Mouse (Mus musculus): Measurements from ENCODE around the gene Stag2. TPM values are rescaled to one million over a fixed set of nuclear protein-coding genes. Genes with fewer than 3 reads are reported as not detected.

The Stag2 gene
- polyA plus RNA-seq, 1 experiment from 2014 or later, result 71.1 TPM

DNA sequence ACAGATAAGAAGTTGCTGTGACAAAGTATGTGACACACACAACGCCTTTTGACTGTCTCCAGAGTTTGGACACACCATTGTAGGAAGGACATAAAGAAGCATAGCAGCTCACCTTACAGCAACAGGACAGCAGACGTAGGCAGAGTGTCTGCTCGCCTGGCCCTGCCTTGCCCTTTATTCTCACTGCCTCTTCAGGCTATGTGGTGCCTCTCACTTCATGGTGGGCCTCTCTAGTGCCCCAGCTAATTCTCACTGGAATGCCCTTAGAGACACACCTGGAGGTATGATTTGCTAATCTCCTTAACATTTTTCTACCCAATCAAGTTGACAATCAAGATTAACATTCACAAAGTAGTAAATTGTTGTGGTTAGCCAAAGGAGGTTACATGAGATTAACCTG, 38.5 kb downstream of the Stag2 start:
- H3K4me1 ChIP-seq (replicated peaks; ENCODE audit: control insufficient read depth, insufficient read depth, low read length), result no peaks in the 10 kb centered on the region
- 78% methylated on average over 3 of the region's 3 CpGs for WGBS

DNA sequence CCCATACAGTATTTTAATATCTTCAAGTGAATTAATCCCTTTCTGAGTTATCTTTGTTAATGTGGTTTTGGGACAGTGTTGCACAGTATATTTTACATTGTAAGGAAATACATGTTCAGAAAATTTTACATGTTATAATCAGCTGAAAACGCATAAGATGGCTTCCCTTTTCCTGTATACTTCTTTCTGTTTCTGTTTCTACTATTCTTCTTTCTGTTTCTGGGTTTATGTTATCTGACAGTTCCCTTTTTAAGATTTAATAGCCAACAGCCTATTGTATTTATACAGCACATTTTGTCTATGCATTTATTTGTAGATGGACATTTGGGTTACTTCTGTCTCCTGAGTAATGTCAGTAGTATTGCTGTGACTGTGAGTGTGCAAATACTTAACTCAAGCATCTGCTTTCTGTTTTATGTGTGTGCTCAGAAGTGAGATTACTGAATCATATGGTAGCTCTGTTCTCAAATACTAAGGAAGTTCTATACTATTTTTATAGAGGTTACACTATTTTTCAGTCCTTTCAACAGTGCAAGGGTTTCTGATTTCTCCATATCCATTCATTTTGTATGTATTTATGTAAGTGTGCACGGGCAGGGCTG, 39.8 kb downstream of the Stag2 start:
- no peak overlapping the region for H3K27ac ChIP-seq (ENCODE audit: low read depth, low read length)
- no peak for ATAC-seq (replicated peaks; ENCODE audit: low FRiP score)
- WGBS, result 89% methylated on average over 2 of the region's 2 CpGs

More for the DNA sequence above, 38.5 kb downstream of the Stag2 start:
- Histone ChIP-seq H3K9ac (ENCODE audit: low read length) (no peak overlapping the region), H3K4me2 (ENCODE audit: low read depth, low read length, severe bottlenecking) (no peak overlapping the region), H3K27ac (ENCODE audit: low read depth, low read length) (no peak overlapping the region), H3K27me3 (ENCODE audit: control insufficient read depth, insufficient read depth, low read length) (no peaks in the 10 kb centered on the region), H3K36me3 (ENCODE audit: control insufficient read depth, insufficient read depth, low read length) (no peaks in the 10 kb centered on the region), H3K4me3 (ENCODE audit: low read depth, low read length) (no peak overlapping the region), H3K9me3 (ENCODE audit: control insufficient read depth, low read length) (no peaks in the 10 kb centered on the region)
- no peak for ATAC-seq (replicated peaks; ENCODE audit: low FRiP score)
- no peak for DNase-seq (ENCODE audit: low spot score)

DNA sequence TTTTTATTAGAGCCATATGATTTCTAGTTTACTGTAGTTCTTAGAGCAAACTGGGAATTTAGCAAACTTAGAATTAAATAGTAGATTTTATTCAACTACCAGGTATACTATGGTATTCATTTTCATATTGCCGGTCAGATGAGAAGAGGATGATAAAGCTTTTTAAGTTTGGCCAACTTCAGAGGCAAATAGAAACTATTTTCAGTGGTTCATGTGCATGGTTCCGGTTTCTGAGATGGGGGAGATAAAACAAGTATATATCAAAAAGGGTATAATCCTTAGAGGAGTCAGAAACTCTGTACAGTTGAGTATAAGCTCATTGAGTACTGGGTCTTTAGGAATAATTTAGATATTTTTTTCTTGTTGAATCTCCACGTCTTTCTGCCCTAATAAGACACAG, 45.5 kb downstream of the Stag2 start:
- no peaks in the 10 kb centered on the region for H3K36me3 ChIP-seq (ENCODE audit: control insufficient read depth, insufficient read depth, low read length)
- H3K9me3 ChIP-seq (ENCODE audit: control insufficient read depth, low read length), result no peaks in the 10 kb centered on the region
- 76% methylated on average over 3 of the region's 3 CpGs for WGBS
- H3K4me2 ChIP-seq (ENCODE audit: low read depth, low read length, severe bottlenecking), result no peak overlapping the region
- H3K9ac ChIP-seq (ENCODE audit: low read length), result no peak overlapping the region
- no peaks in the 10 kb centered on the region for H3K4me1 ChIP-seq (replicated peaks; ENCODE audit: control insufficient read depth, insufficient read depth, low read length)
- DNase-seq (ENCODE audit: low spot score), result no peak
- H3K4me3 ChIP-seq (ENCODE audit: low read depth, low read length), result no peak overlapping the region
- no peak for ATAC-seq (replicated peaks; ENCODE audit: low FRiP score)
- H3K27me3 ChIP-seq (ENCODE audit: control insufficient read depth, insufficient read depth, low read length), result no peaks in the 10 kb centered on the region
- no peak overlapping the region for H3K27ac ChIP-seq (ENCODE audit: low read depth, low read length)

More for the DNA sequence above, 39.8 kb downstream of the Stag2 start:
- no peaks in the 10 kb centered on the region for H3K4me1 ChIP-seq (replicated peaks; ENCODE audit: control insufficient read depth, insufficient read depth, low read length)
- no peak for DNase-seq (ENCODE audit: low spot score)
- no peaks in the 10 kb centered on the region for H3K9me3 ChIP-seq (ENCODE audit: control insufficient read depth, low read length)
- no peak overlapping the region for H3K4me3 ChIP-seq (ENCODE audit: low read depth, low read length)
- no peak overlapping the region for H3K9ac ChIP-seq (ENCODE audit: low read length)
- no peaks in the 10 kb centered on the region for H3K36me3 ChIP-seq (ENCODE audit: control insufficient read depth, insufficient read depth, low read length)
- no peaks in the 10 kb centered on the region for H3K27me3 ChIP-seq (ENCODE audit: control insufficient read depth, insufficient read depth, low read length)
- H3K4me2 ChIP-seq (ENCODE audit: low read depth, low read length, severe bottlenecking), result no peak overlapping the region

- Histone ChIP-seq H3K27me3 (ENCODE audit: control insufficient read depth, insufficient read depth, low read length) (no peaks in the 10 kb centered on the region), H3K4me2 (ENCODE audit: low read depth, low read length, severe bottlenecking) (no peak overlapping the region), H3K27ac (ENCODE audit: low read depth, low read length) (no peak overlapping the region), H3K9ac (ENCODE audit: low read length) (no peak overlapping the region), H3K36me3 (ENCODE audit: control insufficient read depth, insufficient read depth, low read length) (no peaks in the 10 kb centered on the region), H3K4me3 (ENCODE audit: low read depth, low read length) (no peak overlapping the region), H3K4me1 (replicated peaks; ENCODE audit: control insufficient read depth, insufficient read depth, low read length) (no peaks in the 10 kb centered on the region), H3K9me3 (ENCODE audit: control insufficient read depth, low read length) (no peaks in the 10 kb centered on the region)
- DNase-seq (ENCODE audit: low spot score), result no peak
- 88% methylated on average over 4 of the region's 4 CpGs for WGBS
- ATAC-seq (replicated peaks; ENCODE audit: low FRiP score), result no peak
Measured at GRCm38 (mm10) chrX:42202482-42202881, 53.4 kb downstream of the Stag2 start.

- no peaks in the 10 kb centered on the region for H3K4me1 ChIP-seq (replicated peaks; ENCODE audit: control insufficient read depth, insufficient read depth, low read length)
- 94% methylated on average over 1 of the region's 1 CpGs for WGBS
- no peak for ATAC-seq (replicated peaks; ENCODE audit: low FRiP score)
Measured at GRCm38 (mm10) chrX:42215742-42216141, 66.6 kb downstream of the Stag2 start.

DNA sequence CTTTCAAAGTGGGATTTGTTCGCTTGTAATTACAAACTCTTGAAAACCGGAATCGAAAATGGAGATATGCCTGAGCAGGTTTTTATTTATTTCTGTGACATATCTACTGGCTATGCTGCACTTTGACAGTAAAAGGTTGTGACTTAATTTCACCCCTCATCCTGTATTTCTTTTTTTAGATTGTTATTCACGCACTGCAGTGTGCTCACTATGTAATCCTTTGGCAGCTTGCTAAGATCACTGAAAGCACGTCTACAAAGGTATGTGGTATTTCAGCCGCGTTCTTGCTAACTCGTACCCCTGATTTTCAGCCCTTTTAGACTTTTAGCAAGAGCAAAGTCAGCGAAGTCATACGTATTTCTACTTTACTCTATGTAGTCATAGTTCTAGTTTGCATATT, 101.2 kb downstream of the Stag2 start:
- no peak overlapping the region for H3K4me3 ChIP-seq (ENCODE audit: low read depth, low read length)
- no peaks in the 10 kb centered on the region; the same call in 1 of the 2 replicates for H3K36me3 ChIP-seq (ENCODE audit: control insufficient read depth, insufficient read depth, low read length)
- DNase-seq (ENCODE audit: low spot score) (no peak), ATAC-seq (replicated peaks; ENCODE audit: low FRiP score) (no peak)
- no peaks in the 10 kb centered on the region for H3K4me1 ChIP-seq (replicated peaks; ENCODE audit: control insufficient read depth, insufficient read depth, low read length)
- H3K27me3 ChIP-seq (ENCODE audit: control insufficient read depth, insufficient read depth, low read length), result no peaks in the 10 kb centered on the region
- no peaks in the 10 kb centered on the region for H3K9me3 ChIP-seq (ENCODE audit: control insufficient read depth, low read length)
- H3K9ac ChIP-seq (ENCODE audit: low read length), result no peak overlapping the region
- H3K4me2 ChIP-seq (ENCODE audit: low read depth, low read length, severe bottlenecking), result no peak overlapping the region
- 92% methylated on average over 10 of the region's 10 CpGs for WGBS
- no peak overlapping the region for H3K27ac ChIP-seq (ENCODE audit: low read depth, low read length)

More at GRCm38 (mm10) chrX:42215742-42216141, 66.6 kb downstream of the Stag2 start:
- Histone ChIP-seq H3K4me3 (ENCODE audit: low read depth, low read length) (no peak overlapping the region), H3K9ac (ENCODE audit: low read length) (no peak overlapping the region), H3K9me3 (ENCODE audit: control insufficient read depth, low read length) (no peaks in the 10 kb centered on the region), H3K27ac (ENCODE audit: low read depth, low read length) (no peak overlapping the region), H3K4me2 (ENCODE audit: low read depth, low read length, severe bottlenecking) (no peak overlapping the region), H3K36me3 (ENCODE audit: control insufficient read depth, insufficient read depth, low read length) (no peaks in the 10 kb centered on the region), H3K27me3 (ENCODE audit: control insufficient read depth, insufficient read depth, low read length) (no peaks in the 10 kb centered on the region)
- no peak for DNase-seq (ENCODE audit: low spot score)

DNA sequence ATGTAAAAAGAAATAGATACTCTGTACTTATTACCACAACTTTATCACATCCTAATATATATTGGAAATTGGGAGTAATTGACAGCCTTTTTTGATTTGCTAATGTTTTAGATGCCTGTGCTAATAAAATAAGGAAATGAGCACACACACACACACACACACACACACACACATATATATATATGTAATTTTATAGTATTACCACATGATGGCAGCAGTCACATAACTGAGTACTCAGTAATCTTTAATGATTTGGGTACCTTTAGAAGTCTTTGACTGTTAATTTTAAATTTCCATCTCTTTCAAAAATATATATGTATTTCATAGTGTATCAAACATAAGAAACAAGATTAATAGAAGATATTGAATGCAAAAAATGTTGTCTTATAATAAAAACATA, 123.6 kb downstream of the Stag2 start:
- Histone ChIP-seq H3K27ac (ENCODE audit: low read depth, low read length) (no peak overlapping the region), H3K27me3 (ENCODE audit: control insufficient read depth, insufficient read depth, low read length) (no peaks in the 10 kb centered on the region), H3K4me1 (replicated peaks; ENCODE audit: control insufficient read depth, insufficient read depth, low read length) (no peaks in the 10 kb centered on the region), H3K9ac (ENCODE audit: low read length) (no peak overlapping the region), H3K9me3 (ENCODE audit: control insufficient read depth, low read length) (no peaks in the 10 kb centered on the region), H3K4me2 (ENCODE audit: low read depth, low read length, severe bottlenecking) (no peak overlapping the region), H3K4me3 (ENCODE audit: low read depth, low read length) (no peak overlapping the region), H3K36me3 (ENCODE audit: control insufficient read depth, insufficient read depth, low read length) (no peaks in the 10 kb centered on the region)
- ATAC-seq (replicated peaks; ENCODE audit: low FRiP score) (no peak), DNase-seq (ENCODE audit: low spot score) (no peak)

GRCm38 (mm10) chrX:42290215-42290614, 141.1 kb downstream of the Stag2 start:
- WGBS, result 77% methylated on average over 3 of the region's 3 CpGs
- H3K27me3 ChIP-seq (ENCODE audit: control insufficient read depth, insufficient read depth, low read length), result no peaks in the 10 kb centered on the region
- no peak overlapping the region for H3K27ac ChIP-seq (ENCODE audit: low read depth, low read length)
- no peak overlapping the region for H3K4me3 ChIP-seq (ENCODE audit: low read depth, low read length)
- H3K9me3 ChIP-seq (ENCODE audit: control insufficient read depth, low read length), result no peaks in the 10 kb centered on the region
- H3K4me1 ChIP-seq (replicated peaks; ENCODE audit: control insufficient read depth, insufficient read depth, low read length), result no peaks in the 10 kb centered on the region
- no peak for ATAC-seq (replicated peaks; ENCODE audit: low FRiP score)
- no peak overlapping the region for H3K4me2 ChIP-seq (ENCODE audit: low read depth, low read length, severe bottlenecking)
- DNase-seq (ENCODE audit: low spot score), result no peak
- no peaks in the 10 kb centered on the region for H3K36me3 ChIP-seq (ENCODE audit: control insufficient read depth, insufficient read depth, low read length)
- H3K9ac ChIP-seq (ENCODE audit: low read length), result no peak overlapping the region

GRCm38 (mm10) chrX:42315231-42315630, 166.1 kb downstream of the Stag2 start:
- Histone ChIP-seq H3K27ac (ENCODE audit: low read depth, low read length) (no peak overlapping the region), H3K9me3 (ENCODE audit: control insufficient read depth, low read length) (no peaks in the 10 kb centered on the region), H3K4me2 (ENCODE audit: low read depth, low read length, severe bottlenecking) (no peak overlapping the region), H3K4me1 (replicated peaks; ENCODE audit: control insufficient read depth, insufficient read depth, low read length) (no peaks in the 10 kb centered on the region), H3K4me3 (ENCODE audit: low read depth, low read length) (no peak overlapping the region), H3K9ac (ENCODE audit: low read length) (no peak overlapping the region), H3K36me3 (ENCODE audit: control insufficient read depth, insufficient read depth, low read length) (no peaks in the 10 kb centered on the region), H3K27me3 (ENCODE audit: control insufficient read depth, insufficient read depth, low read length) (no peaks in the 10 kb centered on the region)
- DNase-seq (ENCODE audit: low spot score) (no peak), ATAC-seq (replicated peaks; ENCODE audit: low FRiP score) (no peak)
- WGBS, result 87% methylated on average over 3 of the region's 3 CpGs

Measured in forebrain, embryonic 11.5 days (tissue).